Mouse (Mus musculus) E14TG2a.4 (cell line): ENCODE results near the gene Slx1b.

Source experiments
- CTCF ChIP-seq: conservative IDR thresholded peaks from 2 replicates; pipeline ENCODE4 v1.5.1; 2014; ENCODE audit warnings: low read length
- POU5F1 ChIP-seq: IDR thresholded peaks from 2 replicates; pipeline ENCODE4 v1.6.1; 2014; ENCODE audit warnings: low read length, borderline replicate concordance

- TF ChIP-seq CTCF (no peak), POU5F1 (no peak)
These were observed 16.3 kb upstream of the Slx1b start for GRCm38 (mm10) chr7:126711910-126712309.
